Mouse (Mus musculus) liver, adult 2 months (tissue): ENCODE data around the gene Gm17304.

Experiments
- CTCF ChIP-seq: fragments of 200-500 bp; IDR thresholded peaks from 2 replicates; pipeline ENCODE4 v1.5.1; 2011; ENCODE audit warnings: low read depth, low read length, control low read depth
- POLR2A ChIP-seq: fragments of 200-500 bp; IDR thresholded peaks from 2 replicates; pipeline ENCODE4 v1.6.1; 2011; ENCODE audit warnings: low read length, control low read depth; ENCODE audit not compliant: insufficient read depth; ENCODE audit errors: extremely low read depth

DNA sequence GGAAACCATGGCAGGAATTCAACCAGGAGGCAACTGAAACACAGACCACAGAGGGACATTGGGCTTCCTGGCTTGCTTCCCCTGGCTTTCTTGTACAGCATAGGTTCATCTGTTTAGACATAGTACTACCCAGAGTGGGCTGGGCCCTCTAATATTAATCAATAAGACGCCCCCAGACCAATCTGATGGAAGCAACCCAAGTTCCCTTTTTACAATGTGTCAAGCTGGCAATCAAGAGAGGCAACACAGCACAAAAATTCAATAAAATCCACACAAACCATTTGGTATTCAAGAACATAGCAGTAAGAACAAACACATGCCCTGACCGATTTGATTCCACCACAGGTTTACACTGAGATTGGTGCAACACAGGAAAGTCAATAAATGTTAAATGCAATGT is 6.1 kb downstream of the Gm17304 start:
- TF ChIP-seq POLR2A = no peak
- TF ChIP-seq CTCF = no peak
